27 mouse cellular contexts compared by ENCODE assay signal in genomic region chr1:43145388-43145787, GRCm38 (mm10). TPM values are rescaled to one million over a fixed set of nuclear protein-coding genes. Genes with fewer than 3 reads are reported as not detected.
A peak's percentile ranks its signal among the peaks of the same experiment; 100 is the strongest.
DNase-seq lines count a peak whose midpoint lies in the region; ATAC-seq and TF ChIP-seq lines count a peak whose summit lies in the region.
"Had no signal": no experiment of that assay in that cellular context is flagged by ENCODE, and none has a peak within 500 bp of the region (broad histone marks: within the 10 kb centered on the region; RNA-seq: fewer than 3 reads in every experiment).

No protein-coding gene starts in this region.

- H3K36me3 ChIP-seq in heart, adult 2 months (ENCODE audit: control insufficient read depth, insufficient read depth, low read length): peaks cover 52% of the 10 kb centered on the region
- H3K36me3 ChIP-seq in kidney, adult 2 months (ENCODE audit: control insufficient read depth, insufficient read depth, low read length): no peaks in the 10 kb centered on the region
- H3K36me3 ChIP-seq: forebrain, embryonic 15.5 days; limb, embryonic 10.5 days; liver, embryonic 15.5 days; lung, embryonic 15.5 days; neural tube, embryonic 13.5 days had no signal

- no peak overlapping the region for H3K9ac ChIP-seq in heart, adult 2 months (ENCODE audit: low read depth, low read length)
- H3K9ac ChIP-seq: embryonic facial prominence, embryonic 12.5 days; forebrain, embryonic 15.5 days; liver, embryonic 15.5 days; lung, embryonic 15.5 days; neural tube, embryonic 13.5 days had no signal

- peaks cover 13% of the 10 kb centered on the region for H3K4me1 ChIP-seq in heart, adult 2 months (ENCODE audit: control insufficient read depth, insufficient read depth, low read length)
- 0 out of 2 replicates have a peak, but pooled peaks cover 2% of the 10 kb centered on the region for H3K4me1 ChIP-seq in kidney, adult 2 months (ENCODE audit: control insufficient read depth, insufficient read depth, low read length)
- H3K4me1 ChIP-seq: embryonic facial prominence, embryonic 12.5 days; limb, embryonic 10.5 days; liver, embryonic 15.5 days; neural tube, embryonic 13.5 days had no signal

- peak in 1 of 2 experiments; percentile 22 for DNase-seq in heart, adult 2 months
- DNase-seq in heart, adult 18-20 months: no peak
- no peak for DNase-seq in kidney, adult 2 months
- no peak for DNase-seq in kidney, postnatal 10 days
- DNase-seq in yolk sac, embryonic 10.5 days (ENCODE audit: low spot score): peak; percentile 70
- DNase-seq in adrenal gland, adult 8-10 months: no peak
- DNase-seq: adrenal gland, postnatal 10 days; cerebellum, adult 18-20 months; cerebellum, postnatal 14 days; kidney, adult 11 months; liver; lung, postnatal 4 days; right cerebral cortex, postnatal 25 days; thymus, postnatal 14 days had no signal

- no peaks in the 10 kb centered on the region for H3K27me3 ChIP-seq in heart, adult 2 months (ENCODE audit: control insufficient read depth, insufficient read depth, low read length)
- H3K27me3 ChIP-seq in kidney, adult 2 months (replicated peaks; ENCODE audit: control insufficient read depth, insufficient read depth, low read length): no peaks in the 10 kb centered on the region
- H3K27me3 ChIP-seq: embryonic facial prominence, embryonic 12.5 days; forebrain, embryonic 15.5 days; liver, embryonic 15.5 days; lung, embryonic 15.5 days; neural tube, embryonic 13.5 days had no signal

- H3K4me3 ChIP-seq in heart, adult 2 months: no peak overlapping the region
- no peak overlapping the region for H3K4me3 ChIP-seq in kidney, adult 2 months (ENCODE audit: insufficient read depth, low read depth, low read length)
- H3K4me3 ChIP-seq: embryonic facial prominence, embryonic 12.5 days; forebrain, embryonic 15.5 days; limb, embryonic 10.5 days; liver, embryonic 15.5 days; lung, embryonic 15.5 days; myocyte; neural tube, embryonic 13.5 days had no signal

- ATAC-seq in megakaryocyte, adult 5-6 weeks (ENCODE audit: poor library complexity, severe bottlenecking): 0 out of 2 replicates have a peak, but pooled peaks have one; percentile 15
- no peak for ATAC-seq in erythroblast, adult 5-6 weeks (replicated peaks; ENCODE audit: low FRiP score, poor library complexity, severe bottlenecking)
- ATAC-seq: activated CD4-positive, CD25-positive, alpha-beta regulatory T cell, adult 4 months; forebrain, embryonic 15.5 days; hindbrain, embryonic 16.5 days; midbrain, embryonic 16.5 days had no signal

- intact Hi-C loops in heart, adult 2 months (cut with DNase I): no loop called here

- no peaks in the 10 kb centered on the region for H3K79me2 ChIP-seq in heart, adult 2 months (replicated peaks; ENCODE audit: control insufficient read depth, insufficient read depth, low read length)

- TF ChIP-seq EP300 in heart, adult 2 months (IDR thresholded peaks at IDR 0.05; ENCODE audit: insufficient read depth, low read depth, low read length): peak; percentile 70; the same call in 1 of the 2 replicates

- 0 out of 2 replicates have a peak, but pooled peaks have one; percentile 33 for TF ChIP-seq POLR2A in heart, adult 2 months (IDR thresholded peaks at IDR 0.05; ENCODE audit: insufficient read depth, low read depth, low read length)
- no peak for TF ChIP-seq POLR2A in kidney, adult 2 months (IDR thresholded peaks at IDR 0.05; ENCODE audit: low read depth, low read length)

- no peak for TF ChIP-seq CTCF in heart, adult 2 months (IDR thresholded peaks at IDR 0.05)
- TF ChIP-seq CTCF in kidney, adult 2 months (conservative IDR thresholded peaks at IDR 0.05; ENCODE audit: insufficient read depth, insufficient read length, low read depth, low read length): no peak

- peak overlapping the region; percentile 23; the same call in 1 of the 2 replicates for H3K27ac ChIP-seq in heart, adult 2 months
- H3K27ac ChIP-seq in kidney, adult 2 months (ENCODE audit: insufficient read depth, low read depth, low read length): 0 out of 2 replicates have a peak overlapping the region, but pooled peaks have one; percentile 5
- H3K27ac ChIP-seq: embryonic facial prominence, embryonic 12.5 days; forebrain, embryonic 15.5 days; limb, embryonic 10.5 days; liver, embryonic 15.5 days; lung, embryonic 15.5 days; neural tube, embryonic 13.5 days had no signal

- WGBS in heart, adult 2 months: 61% methylated on average over 6 of the region's 6 CpGs
- WGBS in kidney, adult 2 months: 76% methylated on average over 6 of the region's 6 CpGs

RNA-seq across cellular contexts. Expression of gene AI597479, which starts 46.9 kb away (rescaled TPM):
- total RNA-seq in heart, adult 2 months (2021): 10 to 100 TPM; 20.3 to 21.1 TPM
- polyA plus RNA-seq in heart, adult 2 months (2012; rRNA removed): 8.4 and 13.2 TPM in 2 replicates
- 10 to 100 TPM; 21.5 to 24.2 TPM for total RNA-seq in heart, adult 18-20 months (2021)
- 4.0 and 5.0 TPM in 2 replicates for polyA plus RNA-seq in kidney, adult 2 months (2012; rRNA removed)
- 8.4 and 9.3 TPM in 2 replicates for total RNA-seq in megakaryocyte, adult 5-6 weeks (2015)
- 13.4 and 14.5 TPM in 2 replicates for total RNA-seq in megakaryocyte, adult 5-6 weeks (2017)
- 10 to 100 TPM; 15.6 to 21.4 (median 20.1) TPM for total RNA-seq in adrenal gland, adult 8-10 months (2022)
- total RNA-seq in erythroblast, adult 5-6 weeks (2015; ENCODE audit: low replicate concordance): 2.5 and 6.5 TPM in 2 replicates
- 3.5 and 5.0 TPM in 2 replicates for total RNA-seq in erythroblast, adult 5-6 weeks (2017; ENCODE audit: low replicate concordance)

RNA-seq across cellular contexts. Expression of gene Tgfbrap1, which starts 47.0 kb away (rescaled TPM):
- 10 to 100 TPM; 13.9 to 14.5 TPM for total RNA-seq in heart, adult 2 months (2021)
- polyA plus RNA-seq in heart, adult 2 months (2012; rRNA removed): 11.2 and 15.4 TPM in 2 replicates
- 10 to 100 TPM; 14.2 to 15.1 TPM for total RNA-seq in heart, adult 18-20 months (2021)
- 33.4 and 35.1 TPM in 2 replicates for polyA plus RNA-seq in kidney, adult 2 months (2012; rRNA removed)
- total RNA-seq in megakaryocyte, adult 5-6 weeks (2015): 19.4 and 22.3 TPM in 2 replicates
- 12.3 and 13.5 TPM in 2 replicates for total RNA-seq in megakaryocyte, adult 5-6 weeks (2017)
- total RNA-seq in adrenal gland, adult 8-10 months (2022): 10 to 100 TPM; 34.5 to 43.4 (median 39.3) TPM
- total RNA-seq in erythroblast, adult 5-6 weeks (2015; ENCODE audit: low replicate concordance): 6.9 and 8.5 TPM in 2 replicates
- 3.5 and 5.4 TPM in 2 replicates for total RNA-seq in erythroblast, adult 5-6 weeks (2017; ENCODE audit: low replicate concordance)

RNA-seq across cellular contexts. Expression of gene Fhl2, which starts 51.4 kb away (rescaled TPM):
- total RNA-seq in heart, adult 2 months (2021): 1,000 to 10,000 TPM; 1,721 to 1,764 TPM
- 1,853 and 3,161 TPM in 2 replicates for polyA plus RNA-seq in heart, adult 2 months (2012; rRNA removed)
- total RNA-seq in heart, adult 18-20 months (2021): 1,000 to 10,000 TPM; 1,612 to 1,845 TPM
- polyA plus RNA-seq in kidney, adult 2 months (2012; rRNA removed): 45.3 and 48.1 TPM in 2 replicates
- 0.64 TPM in 1 of 2 replicates, not detected in the other for total RNA-seq in megakaryocyte, adult 5-6 weeks (2015)
- 1.0 and 1.4 TPM in 2 replicates for total RNA-seq in megakaryocyte, adult 5-6 weeks (2017)
- total RNA-seq in adrenal gland, adult 8-10 months (2022): 10 to 100 TPM; 23.3 to 37.9 (median 32.1) TPM
- total RNA-seq in erythroblast, adult 5-6 weeks (2015; ENCODE audit: low replicate concordance): not detected in 2 replicates
- 1.0 TPM in 1 of 2 replicates, not detected in the other for total RNA-seq in erythroblast, adult 5-6 weeks (2017; ENCODE audit: low replicate concordance)
- total RNA-seq: hematopoietic stem cell, adult 5-6 weeks had no signal

Comparison
In these comparisons a context has a peak if more than half of its experiments do, and no peak if none do; other contexts are left out.
1. RNA of gene Fhl2, which starts 51.4 kb away (total RNA-seq): 1,612 to 1,845 TPM in heart, adult 18-20 months and 1,721 to 1,764 TPM in heart, adult 2 months; 23.3 to 37.9 TPM in adrenal gland, adult 8-10 months, 0.64 to 1.4 TPM in megakaryocyte, adult 5-6 weeks and 1.0 TPM in erythroblast, adult 5-6 weeks; every median in the first group is over 10 times any median in the second.